In the genomic region with DNA sequence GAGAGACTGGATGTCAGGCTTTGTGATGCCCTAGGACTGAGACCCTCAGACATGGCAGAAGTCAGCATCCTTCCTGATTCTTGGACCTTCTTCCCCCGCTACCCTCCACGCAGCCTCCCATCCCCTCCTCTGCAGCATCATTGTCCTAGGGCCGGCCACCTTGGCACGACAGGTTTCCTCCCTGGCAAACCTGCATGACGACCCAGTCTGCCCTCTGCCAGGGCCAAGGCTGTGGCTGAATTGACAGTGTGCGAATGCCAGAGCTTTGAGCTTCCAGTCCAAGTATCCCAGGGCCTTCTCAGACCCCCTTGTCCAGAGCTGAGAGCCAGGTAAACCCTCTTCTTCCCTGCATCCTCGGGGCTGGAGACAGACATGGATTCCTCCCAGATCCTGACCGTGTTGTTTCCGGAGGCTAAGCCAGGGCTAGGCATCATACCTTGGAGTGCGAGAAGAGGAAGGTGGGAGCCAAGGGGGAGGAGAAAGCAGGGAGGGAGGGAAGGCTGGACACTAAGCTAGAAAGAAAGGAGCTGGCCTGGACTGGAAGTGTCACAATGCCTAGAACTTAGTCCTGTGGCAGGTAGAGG, we compare ENCODE assay signal across 9 mouse cellular contexts. TPM values are rescaled to one million over a fixed set of nuclear protein-coding genes. Genes with fewer than 3 reads are reported as not detected.
DNase-seq lines count a peak whose midpoint lies in the region; ATAC-seq and TF ChIP-seq lines count a peak whose summit lies in the region.
"Had no signal": no experiment of that assay in that cellular context is flagged by ENCODE, and none has a peak within 500 bp of the region (broad histone marks: within the 10 kb centered on the region; RNA-seq: fewer than 3 reads in every experiment).

Gene Ggt1, plus strand, starts transcription at position 534 of the 584 bp plus-strand sequence.

- no peak within 1 kb of the TSS for H3K27ac ChIP-seq in kidney, adult 2 months (ENCODE audit: insufficient read depth, low read depth, low read length)
- no peak within 1 kb of the TSS for H3K27ac ChIP-seq in cortical plate, adult 2 months (ENCODE audit: insufficient read depth, low read length)
- H3K27ac ChIP-seq in hindbrain, embryonic 13.5 days = peak within 1 kb of the TSS; percentile 97
- peak within 1 kb of the TSS; percentile 96 for H3K27ac ChIP-seq in midbrain, embryonic 14.5 days (replicated peaks; ENCODE audit: low read depth, low read length)

- no peaks in the 10 kb centered on the region for H3K36me3 ChIP-seq in kidney, adult 2 months (ENCODE audit: control insufficient read depth, insufficient read depth, low read length)
- peaks cover 8% of the 10 kb centered on the region for H3K36me3 ChIP-seq in hindbrain, embryonic 13.5 days
- peaks cover 5% of the 10 kb centered on the region for H3K36me3 ChIP-seq in midbrain, embryonic 14.5 days (ENCODE audit: control insufficient read depth, insufficient read depth, low read length)

- no peak for TF ChIP-seq CTCF in kidney, adult 2 months (conservative IDR thresholded peaks at IDR 0.05; ENCODE audit: insufficient read depth, insufficient read length, low read depth, low read length)
- no peak for TF ChIP-seq CTCF in cortical plate, adult 2 months (IDR thresholded peaks at IDR 0.05; ENCODE audit: extremely low read depth, insufficient read depth, low read length)

- H3K4me3 ChIP-seq in kidney, adult 2 months (ENCODE audit: insufficient read depth, low read depth, low read length) = no peak within 1 kb of the TSS
- H3K4me3 ChIP-seq in cortical plate, adult 2 months (ENCODE audit: insufficient read depth, low read length) = peak within 1 kb of the TSS; percentile 59; the same call in 1 of the 2 replicates
- peak within 1 kb of the TSS; percentile 68 for H3K4me3 ChIP-seq in hindbrain, embryonic 13.5 days
- peak within 1 kb of the TSS; percentile 68 for H3K4me3 ChIP-seq in midbrain, embryonic 14.5 days (replicated peaks; ENCODE audit: low read depth, low read length)

- H3K27me3 ChIP-seq in kidney, adult 2 months (replicated peaks; ENCODE audit: control insufficient read depth, insufficient read depth, low read length) = no peaks in the 10 kb centered on the region
- H3K27me3 ChIP-seq in hindbrain, embryonic 13.5 days = peaks cover 26% of the 10 kb centered on the region
- no peaks in the 10 kb centered on the region for H3K27me3 ChIP-seq in midbrain, embryonic 14.5 days (ENCODE audit: control insufficient read depth, insufficient read depth, low read length)

- TF ChIP-seq POLR2A in kidney, adult 2 months (IDR thresholded peaks at IDR 0.05; ENCODE audit: low read depth, low read length) = no peak
- TF ChIP-seq POLR2A in cortical plate, adult 2 months (IDR thresholded peaks at IDR 0.05; ENCODE audit: extremely low read depth, insufficient read depth, low read length) = no peak

- intact Hi-C loops in left cerebral cortex, postnatal 4 days (cut with DNase I) = no loop called here

- H3K9me3 ChIP-seq in hindbrain, embryonic 13.5 days = no peaks in the 10 kb centered on the region
- H3K9me3 ChIP-seq in midbrain, embryonic 14.5 days (ENCODE audit: control insufficient read depth, low read length) = no peaks in the 10 kb centered on the region

- H3K9ac ChIP-seq in hindbrain, embryonic 13.5 days = peak within 1 kb of the TSS; percentile 95
- peak within 1 kb of the TSS; percentile 95 for H3K9ac ChIP-seq in midbrain, embryonic 14.5 days (replicated peaks; ENCODE audit: low read length)

- 69% methylated on average over 10 of the region's 10 CpGs for WGBS in kidney, adult 2 months
- WGBS in hindbrain, embryonic 13.5 days = 52% methylated on average over 10 of the region's 10 CpGs
- 46% methylated on average over 10 of the region's 10 CpGs for WGBS in midbrain, embryonic 14.5 days

- H3K4me2 ChIP-seq in hindbrain, embryonic 13.5 days = peak within 1 kb of the TSS; percentile 91
- peak within 1 kb of the TSS; percentile 91 for H3K4me2 ChIP-seq in midbrain, embryonic 14.5 days (ENCODE audit: low read length)

- H3K4me1 ChIP-seq in kidney, adult 2 months (ENCODE audit: control insufficient read depth, insufficient read depth, low read length) = peaks cover 17% of the 10 kb centered on the region; the same call in 1 of the 2 replicates
- 0 out of 2 replicates have a peak, but pooled peaks cover 3% of the 10 kb centered on the region for H3K4me1 ChIP-seq in cortical plate, adult 2 months (ENCODE audit: control insufficient read depth, insufficient read depth, low read length)
- H3K4me1 ChIP-seq in hindbrain, embryonic 13.5 days (replicated peaks) = peaks cover 50% of the 10 kb centered on the region
- peaks cover 33% of the 10 kb centered on the region for H3K4me1 ChIP-seq in midbrain, embryonic 14.5 days (ENCODE audit: control insufficient read depth, insufficient read depth, low read length)

- DNase-seq in kidney, adult 2 months = no peak
- no peak for DNase-seq in kidney, postnatal 14 days
- DNase-seq in midbrain, embryonic 14.5 days = no peak
- DNase-seq in T-cell, adult 2 months (ENCODE audit: low spot score) = no peak
- no peak for DNase-seq in kidney, postnatal 4 days
- DNase-seq in left cerebral cortex, postnatal 4 days = no peak
- DNase-seq: thymus, postnatal 36 days had no signal

- ATAC-seq in hindbrain, embryonic 13.5 days (ENCODE audit: low FRiP score) = no peak
- ATAC-seq in midbrain, embryonic 14.5 days (ENCODE audit: low FRiP score, low TSS enrichment) = no peak

RNA-seq across cellular contexts. Expression of gene Ggt1, which starts in this region (rescaled TPM):
- 881 and 1,007 TPM in 2 replicates for polyA plus RNA-seq in kidney, adult 2 months (2012; rRNA removed)
- 3.8 and 4.7 TPM in 2 replicates for polyA plus RNA-seq in cortical plate, adult 2 months (2012; rRNA removed)
- polyA plus RNA-seq in hindbrain, embryonic 13.5 days (2015; fragmentation: Nextera tagmentation; extraction: Ambion mirVana) = 1.2 and 1.8 TPM in 2 replicates
- 2.3 and 2.6 TPM in 2 replicates for polyA plus RNA-seq in midbrain, embryonic 14.5 days (2014; fragmentation: Nextera tagmentation; extraction: Ambion mirVana)
- total RNA-seq in left cerebral cortex, postnatal 4 days (2021) = 1 to 10 TPM; 3.1 to 3.5 TPM

Comparison
In these comparisons a context has a peak if more than half of its experiments do, and no peak if none do; other contexts are left out.
1. RNA of gene Ggt1 (polyA plus RNA-seq): 881 to 1,007 TPM in kidney, adult 2 months; 3.8 to 4.7 TPM in cortical plate, adult 2 months, 2.3 to 2.6 TPM in midbrain, embryonic 14.5 days and 1.2 to 1.8 TPM in hindbrain, embryonic 13.5 days; every median in the first group is over 100 times any median in the second.
2. H3K27ac ChIP-seq: peak in hindbrain, embryonic 13.5 days (single experiment) and midbrain, embryonic 14.5 days (single experiment); none in kidney, adult 2 months (single experiment) and cortical plate, adult 2 months (single experiment).